Mouse (Mus musculus) liver, embryonic 14.5 days (tissue): ENCODE results near the gene Stac2. TPM values are rescaled to one million over a fixed set of nuclear protein-coding genes. Genes with fewer than 3 reads are reported as not detected.

Experiments
- ATAC-seq: fragments of 200-750 bp; cut with Nextera tagmentation; 2 replicates; pipeline ENCODE4 v1.8.0; 2017; ENCODE audit warnings: moderate number of reproducible peaks, mild to moderate bottlenecking, moderate library complexity; ENCODE audit not compliant: insufficient read depth
- DNase-seq, 3 experiments: peaks; one replicate each; pipeline ENCODE4 v3.0.0-alpha.2; 2012 to 2013; ENCODE audit warnings: low read depth in 3 of 3, low spot score in 3 of 3
- H3K27ac ChIP-seq: fragments of 300-500 bp; sonication (generic); 2 replicates; pipeline ENCODE4 v1.5.1; 2014; ENCODE audit warnings: moderate library complexity, mild to moderate bottlenecking, control low read depth, inconsistent platforms
- H3K27me3 ChIP-seq: fragments of 300-500 bp; sonication (generic); 2 replicates; pipeline ENCODE4 v1.6.1; 2014; ENCODE audit warnings: mild to moderate bottlenecking, low read length, moderate library complexity; ENCODE audit not compliant: control insufficient read depth, insufficient read depth
- H3K36me3 ChIP-seq: fragments of 300-500 bp; sonication (generic); replicated peaks from 2 replicates; pipeline ENCODE4 v1.6.1; 2014; ENCODE audit warnings: low read depth; ENCODE audit not compliant: control insufficient read depth, insufficient read depth
- H3K4me1 ChIP-seq, 2 experiments: fragments of 200-500 bp in 1 of 2; fragments of 300-500 bp in 1 of 2; sonication (generic) in 1 of 2; replicated peaks; 2 replicates each; pipeline ENCODE4 v1.6.1; 2012 to 2014; ENCODE audit warnings: antibody characterized with exemption in 1 of 2, inconsistent platforms in 1 of 2, low read length in 1 of 2; ENCODE audit not compliant: control insufficient read depth in 2 of 2, insufficient read depth in 2 of 2
- H3K4me2 ChIP-seq: fragments of 300-500 bp; sonication (generic); 2 replicates; pipeline ENCODE4 v1.6.1; 2014; ENCODE audit warnings: low read depth, mild to moderate bottlenecking, control low read depth, moderate library complexity
- H3K4me3 ChIP-seq, 2 experiments: fragments of 200-500 bp in 1 of 2; fragments of 300-500 bp in 1 of 2; sonication (generic) in 1 of 2; 2 replicates each; pipeline ENCODE4 v1.5.1; 2012 to 2014; ENCODE audit warnings: low read depth in 2 of 2, low read length in 2 of 2, mild to moderate bottlenecking in 2 of 2, control low read depth in 1 of 2, inconsistent platforms in 1 of 2, moderate library complexity in 1 of 2; ENCODE audit not compliant: insufficient read depth in 1 of 2
- H3K9ac ChIP-seq: fragments of 300-500 bp; sonication (generic); replicated peaks from 2 replicates; pipeline ENCODE4 v1.6.1; 2014; ENCODE audit warnings: mild to moderate bottlenecking, control low read depth, moderate library complexity
- H3K9me3 ChIP-seq: fragments of 300-500 bp; sonication (generic); 2 replicates; pipeline ENCODE4 v1.6.1; 2016; ENCODE audit warnings: low read length, mixed read lengths; ENCODE audit not compliant: control insufficient read depth
- CTCF ChIP-seq: IDR thresholded peaks from 2 replicates; pipeline ENCODE4 v1.5.1; 2016; ENCODE audit warnings: antibody characterized with exemption, low read depth, control low read depth
- EP300 ChIP-seq: IDR thresholded peaks from 2 replicates; pipeline ENCODE4 v1.6.1; 2016; ENCODE audit warnings: antibody characterized with exemption, low read depth
- WGBS: fragments of 180-500 bp; shearing (Covaris S2); extraction: QIAGEN DNeasy Blood & Tissue Kit; methylation state at CpG from one replicate; pipeline ENCODE4 v1.1.7; 2014; ENCODE audit not compliant: insufficient replicate concordance; 5-methylcytosine and 5-hydroxymethylcytosine counted together
- polyA plus RNA-seq, 2 experiments: library from polyadenylated mRNA; depleted of rRNA in 1 of 2; stranded (reverse) in 1 of 2; unstranded in 1 of 2; fragments of >200 nt; fragmentation: Nextera tagmentation in 1 of 2; extraction: Ambion mirVana in 1 of 2; gene quantifications; 2 replicates each; pipeline versions ENCODE4 v1.2.1 to v1.2.3; 2012 to 2014

Stac2 gene
- polyA plus RNA-seq, 2 experiments, result not detected

GRCm38 (mm10) chr11:98086141-98086540 is 32.9 kb upstream of the Stac2 start:
- H3K4me3 ChIP-seq, result no peak overlapping the region
- ATAC-seq, result no peak
- H3K4me2 ChIP-seq, result no peak overlapping the region
- no peak for DNase-seq
- WGBS, result 83% methylated on average over 9 of the region's 9 CpGs
- H3K27ac ChIP-seq, result no peak overlapping the region
- no peak overlapping the region for H3K9ac ChIP-seq
- no peaks in the 10 kb centered on the region for H3K4me1 ChIP-seq
- TF ChIP-seq CTCF (no peak), EP300 (no peak)
- H3K9me3 ChIP-seq, result no peaks in the 10 kb centered on the region
- H3K36me3 ChIP-seq, result no peaks in the 10 kb centered on the region; the same call in 1 of the 2 replicates
- H3K27me3 ChIP-seq, result no peaks in the 10 kb centered on the region

GRCm38 (mm10) chr11:98082745-98083144 is 29.5 kb upstream of the Stac2 start:
- H3K27me3 ChIP-seq, result no peaks in the 10 kb centered on the region
- H3K27ac ChIP-seq, result no peak overlapping the region
- TF ChIP-seq CTCF (no peak), EP300 (no peak)
- no peaks in the 10 kb centered on the region for H3K4me1 ChIP-seq
- ATAC-seq, result no peak
- H3K4me2 ChIP-seq, result no peak overlapping the region
- no peak overlapping the region for H3K9ac ChIP-seq
- 66% methylated on average over 7 of the region's 7 CpGs for WGBS
- no peak overlapping the region for H3K4me3 ChIP-seq
- no peaks in the 10 kb centered on the region for H3K9me3 ChIP-seq
- DNase-seq, result no peak
- no peaks in the 10 kb centered on the region for H3K36me3 ChIP-seq

- Histone ChIP-seq H3K27me3 (no peaks in the 10 kb centered on the region), H3K9me3 (no peaks in the 10 kb centered on the region), H3K4me2 (no peak overlapping the region), H3K36me3 (no peaks in the 10 kb centered on the region), H3K4me1 (no peaks in the 10 kb centered on the region), H3K9ac (no peak overlapping the region), H3K27ac (no peak overlapping the region), H3K4me3 (no peak overlapping the region)
- WGBS, result 63% methylated on average over 6 of the region's 6 CpGs
- ATAC-seq, result no peak
- no peak for DNase-seq
- no peak for TF ChIP-seq EP300
- TF ChIP-seq CTCF, result no peak
Observed at GRCm38 (mm10) chr11:98080450-98080849, 27.2 kb upstream of the Stac2 start.

- TF ChIP-seq CTCF (no peak), EP300 (no peak)
- no peak for ATAC-seq
- Histone ChIP-seq H3K4me2 (no peak overlapping the region), H3K27ac (no peak overlapping the region), H3K27me3 (no peaks in the 10 kb centered on the region), H3K9me3 (no peaks in the 10 kb centered on the region), H3K4me1 (no peaks in the 10 kb centered on the region), H3K4me3 (no peak overlapping the region), H3K36me3 (no peaks in the 10 kb centered on the region), H3K9ac (no peak overlapping the region)
- WGBS, result 57% methylated on average over 8 of the region's 8 CpGs
- no peak for DNase-seq
Observed at GRCm38 (mm10) chr11:98077086-98077485, 23.8 kb upstream of the Stac2 start.

GRCm38 (mm10) chr11:98075195-98075808 is 22.0 kb upstream of the Stac2 start:
- H3K36me3 ChIP-seq, result no peaks in the 10 kb centered on the region
- ATAC-seq (no peak), DNase-seq (peak; percentile 39 to 52 (median 51))
- no peak overlapping the region for H3K27ac ChIP-seq
- 19% methylated on average over 13 of the region's 13 CpGs for WGBS
- no peak overlapping the region for H3K4me2 ChIP-seq
- no peaks in the 10 kb centered on the region for H3K27me3 ChIP-seq
- H3K4me1 ChIP-seq, result no peaks in the 10 kb centered on the region
- H3K9me3 ChIP-seq, result no peaks in the 10 kb centered on the region
- H3K4me3 ChIP-seq, result no peak overlapping the region
- no peak for TF ChIP-seq EP300
- peak; percentile 87 for TF ChIP-seq CTCF
- no peak overlapping the region for H3K9ac ChIP-seq
